Mouse (Mus musculus): ENCODE results near the gene Efemp2.

Efemp2 gene

DNA sequence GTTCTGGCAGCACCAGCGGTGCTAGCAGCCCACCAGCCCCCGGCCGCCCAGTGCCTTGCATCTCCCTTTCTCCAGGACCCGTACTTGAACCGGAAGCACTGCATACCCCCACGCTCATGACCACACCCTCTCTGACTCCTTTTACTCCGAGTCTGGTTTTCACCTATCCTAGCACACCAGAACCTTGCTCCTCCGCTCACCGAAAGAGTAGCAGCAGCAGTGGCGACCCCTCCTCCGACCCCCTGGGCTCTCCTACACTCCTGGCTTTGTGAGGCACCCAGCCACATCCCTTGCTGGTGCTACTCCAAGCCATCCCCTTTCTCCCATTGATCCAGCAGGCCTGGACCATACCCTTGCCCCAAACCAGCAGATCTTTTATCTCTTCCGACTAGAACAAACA lies 18.7 kb upstream of the Efemp2 start:
- no peak for DNase-seq

DNA sequence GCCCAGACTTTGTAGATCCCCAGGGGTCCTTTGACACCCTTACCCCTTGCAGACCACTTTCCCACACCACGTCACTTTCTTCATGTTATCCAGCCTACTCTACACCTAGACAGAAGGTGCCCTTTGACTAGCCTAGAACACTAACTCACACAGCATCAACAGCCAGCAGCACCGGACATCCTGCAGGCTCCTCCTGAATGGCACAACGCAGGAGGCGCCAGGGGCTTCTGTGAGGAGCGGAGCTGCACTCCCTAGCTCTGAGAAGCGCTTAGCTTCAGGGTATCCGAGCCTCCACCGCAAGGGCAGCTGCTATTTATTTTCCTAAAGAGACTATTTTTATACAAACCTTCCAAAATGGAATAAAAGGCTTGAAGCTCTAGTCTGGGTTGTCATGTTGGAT lies 18.2 kb upstream of the Efemp2 start:
- DNase-seq: no peak

DNA sequence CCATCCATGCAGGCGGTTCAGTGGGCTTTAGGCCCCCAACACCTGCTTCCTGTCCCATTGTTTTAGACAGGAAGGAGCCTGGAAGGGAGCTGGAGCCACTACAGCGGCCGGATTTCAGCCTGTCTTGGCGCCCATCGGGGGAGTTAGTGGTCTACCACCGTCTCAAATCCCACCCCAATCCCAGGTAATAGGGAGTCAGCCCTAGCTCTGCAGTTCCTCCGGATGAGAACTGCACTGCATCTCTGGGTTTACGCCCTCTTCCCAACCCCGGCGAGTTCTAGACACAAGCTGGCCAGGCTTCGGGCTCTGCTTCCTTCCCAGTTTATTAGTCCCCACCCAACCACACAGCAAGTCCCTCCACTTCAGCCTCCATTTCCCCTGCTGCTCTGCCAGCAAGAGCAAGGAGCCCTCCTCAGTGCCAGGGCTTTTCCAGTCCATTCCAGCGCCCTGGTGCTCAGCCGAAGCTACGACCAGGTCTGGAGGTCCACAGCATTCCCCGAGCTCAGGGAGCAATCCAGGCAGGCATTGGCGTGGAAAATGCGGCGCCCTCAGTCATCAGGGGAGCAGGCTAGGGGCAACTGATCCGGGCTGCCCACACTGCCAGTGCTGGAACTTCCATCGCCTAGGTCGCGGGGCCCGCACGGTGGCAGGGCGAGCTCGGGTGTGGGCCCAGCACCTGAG lies 17.4 kb upstream of the Efemp2 start:
- peak; percentile 50 for DNase-seq

DNA sequence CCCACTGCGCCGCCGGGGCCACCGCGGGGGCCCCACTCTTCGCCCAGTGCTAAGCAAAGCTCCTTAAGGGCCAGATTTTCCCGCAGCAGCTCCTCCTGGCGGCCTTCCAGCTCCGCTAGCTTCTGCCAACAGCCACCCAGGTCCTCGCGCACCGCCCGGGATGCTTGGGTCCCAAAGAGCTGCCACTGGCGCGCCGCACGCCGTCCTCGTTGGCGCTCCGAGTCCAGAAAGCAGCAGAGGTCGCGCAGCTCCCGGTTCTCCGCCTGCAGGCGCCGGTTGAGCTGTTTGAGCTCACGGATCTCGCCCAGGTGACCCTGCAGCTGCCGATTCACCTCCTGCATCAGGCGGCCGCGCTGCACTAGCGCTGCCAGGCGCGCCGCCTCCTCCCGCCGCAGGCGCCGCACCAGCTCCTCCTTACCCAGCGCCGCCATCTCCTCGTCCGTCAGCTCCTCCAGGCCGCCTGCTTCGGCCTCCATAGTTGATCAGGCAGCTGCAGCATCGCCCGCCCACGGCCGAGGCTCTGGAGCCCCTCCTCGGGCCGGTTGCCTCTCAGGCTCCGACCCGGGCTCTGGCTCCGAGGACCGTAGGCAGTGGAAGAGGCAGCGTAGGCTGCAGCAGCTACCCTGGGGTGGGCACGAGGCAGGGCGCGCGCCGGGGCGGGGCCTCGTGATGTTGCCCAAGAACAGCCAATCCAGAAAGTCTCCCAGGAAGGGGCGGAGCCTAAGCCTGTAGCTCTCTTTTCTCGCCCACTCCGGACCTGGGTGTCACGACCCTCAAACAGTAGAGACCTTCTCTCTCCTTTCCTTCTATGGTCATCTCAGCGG lies 16.6 kb upstream of the Efemp2 start:
- DNase-seq: peak; percentile 97

DNA sequence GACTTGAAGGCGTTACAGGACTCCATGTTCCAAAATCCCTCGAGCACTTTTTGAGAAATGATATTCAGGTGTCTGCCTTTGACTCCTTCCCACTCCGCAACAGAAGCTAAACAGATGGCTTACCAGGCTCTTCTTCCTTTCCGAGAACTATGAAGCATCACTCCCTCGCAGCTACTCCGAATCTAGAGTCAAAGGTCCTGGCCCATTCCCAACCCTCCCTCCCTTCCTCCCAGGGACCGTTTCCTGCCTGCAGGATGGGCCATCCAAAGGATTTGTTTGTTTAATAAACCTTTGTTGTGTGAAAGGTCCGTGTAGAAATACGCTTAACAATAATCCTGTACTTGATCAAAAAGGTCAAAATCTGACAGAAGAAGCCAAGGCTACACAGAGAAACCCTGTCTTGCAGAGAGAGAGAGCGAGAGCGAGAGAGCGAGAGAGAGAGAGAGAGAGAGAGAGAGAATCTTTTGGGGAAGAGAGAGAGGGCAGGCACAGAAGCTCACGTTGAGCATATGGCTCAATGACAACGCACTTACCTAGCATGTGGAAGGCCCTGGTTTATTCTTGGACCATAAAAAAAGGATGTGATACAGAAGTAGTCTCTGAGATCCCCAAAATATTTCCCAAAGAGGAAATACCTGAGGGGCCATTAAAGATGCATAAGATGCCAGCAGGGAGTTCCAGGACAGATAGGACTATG lies 15.9 kb upstream of the Efemp2 start, which contains the start of gene Ccdc85b:
TSS of gene Ccdc85b (minus strand) at position 149 of the 697 bp plus-strand sequence.
- no peak for DNase-seq

DNA sequence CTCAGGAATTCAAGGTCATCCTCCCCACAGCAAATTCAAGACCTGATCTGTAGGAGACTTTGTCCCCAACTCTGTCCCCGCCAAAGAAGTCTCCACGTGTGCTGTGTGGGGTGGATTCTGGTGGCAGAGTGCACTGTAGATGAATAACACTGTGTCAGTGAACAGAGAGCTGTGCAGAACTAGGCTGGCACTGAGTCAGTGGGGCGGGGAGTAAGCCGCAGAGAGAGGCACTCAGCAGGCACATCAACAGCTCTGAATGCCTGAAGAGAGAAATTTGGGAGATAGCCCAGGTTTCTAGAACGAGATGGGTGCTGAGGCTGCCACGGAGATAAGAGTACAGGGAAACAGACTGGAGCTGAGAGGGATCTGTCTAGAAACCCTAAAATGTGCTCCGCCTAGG lies 14.7 kb upstream of the Efemp2 start:
- DNase-seq: no peak

DNA sequence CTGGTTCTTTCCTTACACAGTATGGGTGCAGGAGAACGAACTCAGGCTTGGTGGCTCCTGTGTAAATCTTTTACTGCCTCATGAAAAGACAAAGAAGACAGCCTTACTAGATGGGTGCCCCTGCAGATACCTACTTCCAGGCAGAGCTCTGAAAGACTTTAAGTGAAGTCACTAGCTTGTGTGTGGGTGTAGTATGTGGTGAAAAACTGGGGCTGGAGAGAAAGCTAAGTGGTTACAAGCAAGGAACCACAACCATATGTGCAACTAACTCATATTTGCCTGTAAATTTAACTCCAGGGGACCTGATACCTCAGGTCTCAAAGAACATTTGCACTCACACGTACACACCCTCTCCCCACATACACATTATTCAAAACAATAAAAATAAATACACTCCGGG lies 13.9 kb upstream of the Efemp2 start:
- DNase-seq: no peak

DNA sequence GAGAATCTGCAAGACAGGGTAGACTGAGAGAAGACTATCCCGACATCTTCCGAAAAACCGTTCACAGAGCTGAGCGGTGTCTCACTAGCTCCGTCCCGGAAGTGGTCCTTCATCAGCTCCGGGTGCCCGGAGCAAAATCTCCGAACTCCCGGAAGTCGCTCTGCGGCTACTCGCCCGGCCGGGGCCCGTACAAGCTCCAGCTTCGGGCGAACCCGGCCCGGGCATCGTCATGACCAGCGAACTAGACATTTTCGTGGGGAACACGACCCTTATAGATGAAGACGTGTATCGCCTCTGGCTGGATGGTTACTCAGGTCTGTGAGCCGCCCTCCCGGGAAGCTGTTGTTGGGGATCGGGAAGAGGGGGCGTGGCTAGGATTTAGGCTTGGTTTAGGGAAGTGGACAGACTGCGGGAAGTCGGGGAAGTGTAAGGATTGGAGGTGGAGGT lies 13.3 kb upstream of the Efemp2 start, which contains the start of gene Fibp:
TSS of gene Fibp (plus strand) at position 151 of the 447 bp plus-strand sequence.
- peak; percentile 95 for DNase-seq

DNA sequence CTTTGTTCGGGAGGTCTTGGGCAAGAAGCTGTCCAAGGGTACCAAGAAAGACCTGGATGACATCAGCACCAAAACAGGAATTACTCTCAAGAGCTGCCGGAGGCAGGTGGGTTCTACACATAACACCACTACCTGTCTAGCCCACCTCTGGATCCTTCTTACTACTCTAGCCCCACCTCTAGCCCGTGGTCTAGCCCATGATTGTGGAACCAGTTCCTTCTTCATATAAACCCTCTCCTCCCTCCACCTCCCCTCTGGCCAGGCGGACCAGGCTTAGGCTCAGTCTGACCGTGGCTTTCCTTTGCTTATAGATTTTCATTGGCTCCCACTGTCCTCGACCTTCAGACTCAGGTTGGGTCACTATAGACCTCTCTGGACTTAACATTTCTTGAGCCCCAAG lies 12.3 kb upstream of the Efemp2 start:
- DNase-seq: no peak

DNA sequence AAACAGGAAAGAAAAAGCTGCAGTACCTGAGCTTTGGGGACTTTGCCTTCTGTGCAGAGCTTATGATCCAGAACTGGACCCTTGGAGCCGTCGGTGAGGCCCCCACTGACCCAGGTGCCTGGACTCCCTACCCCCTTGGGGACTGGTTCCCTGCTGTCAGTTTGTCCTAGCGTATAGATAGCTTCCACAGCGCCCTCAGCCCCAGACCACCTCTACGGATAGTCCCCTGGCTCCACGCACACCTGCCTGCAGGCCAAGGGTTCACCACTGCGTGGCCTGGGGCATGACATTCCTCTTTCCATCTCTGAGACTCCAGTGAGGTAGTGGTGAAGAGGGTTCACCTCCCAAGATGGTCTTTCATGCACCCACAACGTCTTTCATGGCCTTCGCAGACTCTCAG lies 10.5 kb upstream of the Efemp2 start:
- no peak for DNase-seq

DNA sequence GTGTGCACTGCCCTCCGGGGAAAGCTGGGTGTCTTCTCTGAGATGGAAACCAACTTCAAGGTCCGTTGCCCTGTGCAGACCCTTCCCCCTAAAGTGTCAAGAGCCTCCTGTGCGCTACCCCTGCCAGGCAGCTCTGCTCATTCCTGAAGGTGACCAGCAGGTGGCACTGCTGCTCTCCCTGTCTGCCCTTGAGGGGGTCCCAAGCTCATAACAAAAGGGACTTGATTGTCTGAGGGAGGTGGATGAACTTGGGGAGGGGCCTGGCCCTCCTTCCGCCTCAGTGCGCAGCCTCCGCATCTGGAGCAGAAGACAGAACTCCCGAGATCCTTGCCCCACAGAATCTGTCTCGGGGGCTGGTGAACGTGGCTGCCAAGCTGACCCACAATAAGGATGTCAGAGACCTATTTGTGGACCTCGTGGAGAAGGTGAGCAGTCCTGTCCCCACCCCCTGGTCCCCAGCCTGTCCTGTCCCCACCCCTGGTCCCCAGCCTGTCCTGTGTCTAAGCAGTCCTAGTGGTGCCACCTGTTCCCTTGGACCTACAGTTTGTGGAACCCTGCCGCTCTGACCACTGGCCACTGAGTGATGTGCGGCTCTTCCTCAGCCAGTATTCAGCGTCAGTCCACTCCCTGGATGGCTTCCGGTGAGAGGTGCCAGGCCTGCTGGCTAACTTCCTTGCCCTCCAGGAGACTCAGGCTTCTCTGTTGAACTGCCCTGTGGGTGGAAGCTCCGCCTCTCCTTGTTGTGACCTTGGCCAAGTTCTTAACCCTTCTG lies 9.8 kb upstream of the Efemp2 start:
- peak; percentile 85 for DNase-seq

DNA sequence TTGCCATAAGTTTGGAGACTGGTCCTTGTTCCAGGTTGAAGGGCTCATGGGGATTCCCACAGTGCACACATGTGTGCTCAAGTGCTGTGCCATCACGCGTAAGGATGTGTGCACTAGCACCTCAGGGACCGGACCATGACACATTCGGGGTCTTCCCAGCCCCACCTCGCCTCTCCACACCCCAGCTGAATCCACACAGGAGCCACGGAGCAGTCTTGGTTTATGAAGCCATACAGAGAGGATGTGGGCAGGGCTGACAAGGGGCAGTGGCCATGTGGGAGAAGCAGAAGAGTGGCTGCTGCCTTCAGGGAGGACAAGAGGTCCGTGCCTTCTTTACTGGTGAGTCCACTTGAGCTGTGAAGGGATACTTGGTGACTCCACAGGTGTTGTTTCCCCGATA lies 8.7 kb upstream of the Efemp2 start:
- DNase-seq: no peak

DNA sequence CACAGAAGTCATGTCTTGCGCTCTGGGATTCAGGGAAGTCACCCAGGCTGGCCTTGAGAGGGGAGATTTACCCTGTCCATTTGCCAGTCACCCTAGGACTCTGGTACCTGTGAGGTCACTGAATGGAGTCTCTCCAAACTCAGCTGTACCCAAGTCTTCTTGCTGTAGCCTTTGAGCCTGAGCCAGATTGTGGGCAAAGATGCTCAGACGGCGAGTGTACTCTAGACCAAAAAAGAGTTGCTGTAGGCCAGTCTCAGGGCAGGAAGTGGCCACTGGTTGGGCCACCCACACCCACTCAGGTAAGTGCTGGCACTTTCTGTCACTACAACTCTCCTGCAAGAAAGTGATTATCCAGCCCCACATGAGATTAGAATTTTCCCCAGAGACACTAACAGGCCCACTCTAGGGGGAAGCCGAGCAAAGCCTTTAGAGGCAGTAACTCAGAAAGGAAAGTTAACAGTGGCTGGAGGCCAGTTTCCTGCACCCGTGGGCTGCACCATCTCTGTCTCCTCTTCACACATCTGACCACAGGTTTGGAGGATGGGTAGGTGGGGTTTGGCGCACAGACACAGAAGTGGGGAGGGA lies 6.7 kb upstream of the Efemp2 start:
- DNase-seq: no peak

DNA sequence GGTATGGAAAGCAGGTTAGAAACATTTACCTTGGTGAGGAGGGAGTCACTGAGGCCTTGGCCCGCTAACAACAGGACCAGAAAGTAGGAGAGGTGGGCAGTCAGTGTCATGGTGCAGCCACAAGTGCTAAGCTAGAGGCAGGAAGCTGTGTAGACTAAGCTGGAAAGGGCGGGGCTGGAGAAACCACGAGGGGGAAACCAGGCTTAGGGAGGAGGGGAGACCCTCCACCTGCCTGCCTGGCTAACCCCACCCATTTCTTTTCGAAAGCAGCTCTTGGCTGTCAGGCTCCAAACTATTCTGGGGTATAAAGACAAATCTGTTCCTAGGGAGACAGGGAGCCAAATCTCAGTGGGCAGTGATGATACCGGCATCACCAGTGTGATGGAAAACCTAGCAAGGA lies 5.4 kb upstream of the Efemp2 start, which contains the start of gene Ctsw:
TSS of gene Ctsw (minus strand) at position 134 of the 400 bp plus-strand sequence.
- no peak for DNase-seq

DNA sequence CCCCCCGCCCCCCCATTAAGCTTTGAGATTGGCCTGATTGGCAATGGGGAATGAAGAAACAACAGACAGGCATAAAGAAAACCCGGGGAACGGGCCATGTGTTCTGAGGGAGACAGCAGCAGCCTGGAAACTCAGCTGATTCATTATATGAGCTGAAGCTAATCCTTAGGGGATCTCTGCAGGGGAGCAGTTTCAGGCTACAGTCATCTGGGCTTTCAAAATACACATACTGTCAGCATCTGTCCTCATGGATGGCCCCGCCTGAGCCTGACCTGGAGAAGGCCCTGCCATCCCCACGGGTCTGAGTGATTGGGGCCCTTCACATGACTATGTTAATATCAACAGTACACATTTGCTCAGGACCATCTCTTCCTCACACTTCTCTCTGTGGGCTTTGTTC lies 1.9 kb upstream of the Efemp2 start:
- DNase-seq: no peak

DNA sequence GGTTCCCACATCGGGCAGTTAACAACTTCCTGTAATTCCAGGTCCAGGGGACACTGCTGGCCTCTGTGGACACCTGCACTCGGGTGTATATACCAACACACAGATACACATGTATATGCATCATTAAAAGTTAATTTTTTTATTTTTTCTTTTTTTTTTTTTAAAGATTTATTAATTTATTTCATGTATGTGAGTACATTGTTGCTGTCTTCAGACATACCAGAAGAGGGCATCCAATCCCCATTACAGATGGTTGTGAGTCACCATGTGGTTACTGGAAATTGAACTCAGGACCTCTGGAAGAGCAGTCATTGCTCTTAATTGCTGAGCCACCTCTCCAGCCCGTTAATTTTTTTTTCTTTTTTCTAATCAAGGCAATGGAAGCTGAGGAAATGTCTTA lies 897 bp upstream of the Efemp2 start:
- DNase-seq: no peak

DNA sequence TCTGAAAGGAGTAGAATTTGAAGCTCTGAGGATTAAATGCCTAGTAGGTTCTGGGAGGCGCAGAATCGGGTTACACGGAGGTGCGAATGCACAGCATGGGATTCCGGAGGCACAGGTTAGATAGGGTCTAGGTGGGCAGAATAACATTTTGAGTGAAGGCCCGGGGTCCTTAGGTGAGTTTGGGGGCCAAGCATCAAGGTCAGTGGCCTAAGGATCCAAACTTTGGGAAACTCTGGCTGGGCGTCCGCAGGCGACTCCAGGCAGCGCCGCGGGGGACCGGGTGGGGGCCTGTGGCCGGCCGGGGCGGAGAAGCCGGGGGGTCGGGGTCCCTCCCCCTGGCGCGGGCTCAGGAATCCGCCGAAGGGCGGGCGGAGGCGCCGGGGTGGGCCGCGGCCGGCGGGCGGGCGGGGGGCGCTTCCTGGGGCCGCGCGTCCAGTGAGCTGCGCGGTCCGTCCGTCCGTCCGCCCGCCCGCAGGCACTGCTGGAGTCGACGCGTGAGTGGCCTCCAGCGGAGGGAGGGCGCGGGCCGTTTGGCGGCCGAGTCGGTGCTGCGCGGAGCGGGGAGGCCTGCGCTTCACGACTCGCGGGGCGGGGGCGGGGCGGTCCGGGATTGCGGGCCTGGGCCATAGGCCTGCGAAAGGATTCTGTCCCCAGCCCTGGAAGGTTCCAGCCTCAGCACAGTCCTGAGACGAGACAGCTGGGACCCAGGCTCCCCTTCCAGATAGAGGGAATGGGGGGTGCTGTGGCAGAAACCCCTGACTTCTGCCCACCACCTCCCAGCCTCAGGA lies 721 bp downstream of the Efemp2 start:
- DNase-seq: peak; percentile 74

DNA sequence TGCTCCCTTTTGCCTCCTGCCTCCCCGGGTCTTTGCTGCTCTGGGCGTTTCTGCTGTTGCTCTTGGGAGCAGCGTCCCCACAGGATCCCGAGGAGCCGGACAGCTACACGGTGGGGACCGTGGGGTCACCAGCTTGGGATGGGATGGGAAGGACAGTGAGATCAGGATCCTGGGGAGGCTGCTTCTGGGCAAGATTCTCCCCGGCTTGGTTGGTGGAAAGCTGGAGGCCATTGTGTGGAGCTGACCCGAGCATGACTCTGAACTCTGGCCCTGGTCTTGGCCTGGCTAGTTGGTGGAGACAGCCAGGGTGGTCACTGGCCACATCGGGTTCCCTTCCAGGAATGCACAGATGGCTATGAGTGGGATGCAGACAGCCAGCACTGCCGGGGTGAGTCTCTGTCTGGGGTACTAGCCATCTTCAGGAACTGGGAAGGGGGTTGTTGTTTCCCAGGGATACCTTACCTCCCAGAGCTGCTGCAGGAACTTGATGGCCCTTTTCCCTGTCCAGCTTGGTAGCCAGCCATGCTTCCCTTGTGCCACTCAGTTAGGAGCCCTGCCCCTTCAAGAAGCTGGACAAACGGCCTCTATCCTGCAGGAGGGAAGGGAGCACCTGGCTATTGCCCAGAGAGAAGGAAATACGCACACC lies 1.4 kb downstream of the Efemp2 start:
- DNase-seq: peak; percentile 39

DNA sequence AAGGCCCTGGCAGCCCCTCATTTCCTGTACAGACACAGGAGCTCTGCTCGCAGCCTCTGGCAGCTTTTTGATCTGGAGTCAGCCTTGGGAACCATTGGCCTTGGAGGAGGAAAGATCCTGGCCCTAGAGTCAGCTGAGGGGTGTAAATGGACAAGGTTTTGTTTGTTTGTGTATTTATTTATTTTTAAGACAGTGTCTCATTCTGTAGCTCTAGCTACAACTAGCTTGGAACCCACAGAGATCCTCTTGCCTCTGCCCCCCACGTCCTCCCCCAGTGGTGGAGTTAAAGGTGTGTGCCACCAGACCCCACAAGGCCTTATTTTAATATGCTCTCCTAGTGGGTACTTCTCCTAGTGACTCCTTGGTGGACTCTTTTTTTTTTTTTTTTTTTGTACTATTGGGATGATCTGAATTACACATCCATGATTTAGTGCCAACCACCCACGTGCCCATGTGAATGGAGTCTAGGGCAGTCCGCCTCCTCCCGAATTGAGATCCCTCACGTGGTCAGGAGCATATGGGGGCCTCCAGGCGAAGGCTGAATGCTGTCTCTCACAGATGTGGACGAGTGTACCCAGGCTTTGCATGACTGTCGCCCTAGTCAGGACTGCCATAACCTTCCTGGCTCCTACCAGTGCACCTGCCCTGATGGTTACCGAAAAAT lies 3.4 kb downstream of the Efemp2 start:
- no peak for DNase-seq

DNA sequence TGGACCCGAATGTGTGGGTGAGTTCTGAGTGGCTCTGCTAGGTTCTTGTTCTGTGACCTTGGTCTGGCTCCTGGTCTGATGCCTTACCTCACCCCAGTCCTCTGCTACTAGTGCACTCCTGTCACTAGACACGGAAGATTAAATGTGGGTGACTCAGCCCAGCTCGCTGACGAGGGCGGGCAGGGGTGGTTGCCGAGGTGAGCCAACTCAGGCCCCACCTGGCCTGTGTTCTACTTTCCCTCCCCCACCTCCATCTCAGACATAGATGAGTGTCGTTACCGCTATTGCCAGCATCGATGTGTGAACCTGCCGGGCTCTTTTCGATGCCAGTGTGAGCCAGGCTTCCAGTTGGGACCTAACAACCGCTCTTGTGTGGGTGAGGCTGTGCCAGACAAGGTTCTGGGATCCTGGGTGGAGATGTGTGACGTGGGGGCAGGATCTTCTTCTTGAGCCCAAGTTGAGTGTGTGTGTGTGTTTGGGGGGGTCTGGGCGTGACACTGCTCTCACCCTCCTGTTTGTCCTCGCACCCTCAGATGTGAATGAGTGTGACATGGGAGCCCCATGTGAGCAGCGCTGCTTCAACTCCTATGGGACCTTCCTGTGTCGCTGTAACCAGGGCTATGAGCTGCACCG lies 4.0 kb downstream of the Efemp2 start:
- no peak for DNase-seq

Data from embryo, embryonic 11 days (tissue).